Mouse (Mus musculus) heart, embryonic 16.5 days (tissue): ENCODE measurements at regions not wholly inside any gene's neighbourhood (a gene's known extent, or its start where the extent isn't known, plus 50 kb on each side); places are given as distances from the start of the nearest gene placed in this dataset.

ENCODE experiments used
- ATAC-seq: fragments of 200-750 bp; cut with Nextera tagmentation; replicated peaks from 2 replicates; pipeline ENCODE4 v1.8.0; 2017; ENCODE audit warnings: moderate number of reproducible peaks; ENCODE audit not compliant: insufficient read depth, low FRiP score; ENCODE audit errors: extremely low read depth
- H3K27ac ChIP-seq: fragments of 300-500 bp; sonication (generic); 2 replicates; pipeline ENCODE4 v1.5.1; 2014; ENCODE audit warnings: mild to moderate bottlenecking, low read length, control low read depth, moderate library complexity
- H3K27me3 ChIP-seq: fragments of 300-500 bp; sonication (generic); 2 replicates; pipeline ENCODE4 v1.6.1; 2014; ENCODE audit warnings: low read length, mixed read lengths; ENCODE audit not compliant: control insufficient read depth, insufficient read depth
- H3K36me3 ChIP-seq: fragments of 300-500 bp; sonication (generic); 2 replicates; pipeline ENCODE4 v1.6.1; 2014; ENCODE audit not compliant: control insufficient read depth, insufficient read depth
- H3K4me1 ChIP-seq: fragments of 300-500 bp; sonication (generic); 2 replicates; pipeline ENCODE4 v1.6.1; 2014; ENCODE audit warnings: low read length, mixed read lengths; ENCODE audit not compliant: control insufficient read depth, insufficient read depth
- H3K4me2 ChIP-seq: fragments of 300-500 bp; sonication (generic); 2 replicates; pipeline ENCODE4 v1.6.1; 2014; ENCODE audit warnings: low read depth, mild to moderate bottlenecking, control low read depth, low read length
- H3K4me3 ChIP-seq: fragments of 300-500 bp; sonication (generic); 2 replicates; pipeline ENCODE4 v1.5.1; 2014; ENCODE audit warnings: mild to moderate bottlenecking, control low read depth, low read length
- H3K9ac ChIP-seq: fragments of 300-500 bp; sonication (generic); 2 replicates; pipeline ENCODE4 v1.6.1; 2014; ENCODE audit warnings: low read length, control low read depth
- H3K9me3 ChIP-seq: fragments of 300-500 bp; sonication (generic); replicated peaks from 2 replicates; pipeline ENCODE4 v1.6.1; 2016; ENCODE audit warnings: low read length; ENCODE audit not compliant: control insufficient read depth
- WGBS: fragments of 180-500 bp; shearing (Covaris S2); extraction: QIAGEN DNeasy Blood & Tissue Kit; methylation state at CpG from one replicate; pipeline ENCODE4 v1.1.7; 2014; 5-methylcytosine and 5-hydroxymethylcytosine counted together

- Histone ChIP-seq H3K36me3 (no peaks in the 10 kb centered on the region), H3K9ac (no peak overlapping the region), H3K27ac (no peak overlapping the region), H3K4me2 (no peak overlapping the region), H3K4me1 (no peaks in the 10 kb centered on the region), H3K9me3 (no peaks in the 10 kb centered on the region), H3K27me3 (no peaks in the 10 kb centered on the region), H3K4me3 (no peak overlapping the region)
- 84% methylated on average over 1 of the region's 1 CpGs for WGBS
- ATAC-seq = no peak
Measured at GRCm38 (mm10) chr15:62273855-62274488, 1351.2 kb upstream of the A1bg start.

DNA sequence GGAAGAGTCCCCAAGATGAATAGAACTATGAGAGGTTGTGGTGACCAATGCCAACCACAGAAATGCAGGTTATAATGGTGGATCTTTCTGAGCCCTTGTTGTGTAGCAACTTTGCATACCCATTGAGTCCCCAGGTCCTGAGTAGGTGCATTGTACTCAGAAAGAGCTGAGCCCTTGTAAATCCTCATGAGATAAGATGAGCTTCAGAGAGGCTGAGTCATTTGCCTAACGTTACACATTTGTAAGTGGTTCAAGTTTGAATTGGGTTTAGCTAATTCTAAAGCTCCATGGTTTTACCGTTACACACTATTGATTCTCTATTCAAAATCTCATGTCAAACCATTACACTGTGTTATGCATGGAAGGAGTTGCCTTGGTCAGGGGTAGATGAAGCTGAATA lies 1349.9 kb upstream of the A1bg start:
- ATAC-seq = no peak
- Histone ChIP-seq H3K9ac (no peak overlapping the region), H3K36me3 (no peaks in the 10 kb centered on the region), H3K4me3 (no peak overlapping the region), H3K4me1 (no peaks in the 10 kb centered on the region), H3K9me3 (no peaks in the 10 kb centered on the region), H3K4me2 (no peak overlapping the region), H3K27ac (no peak overlapping the region), H3K27me3 (no peaks in the 10 kb centered on the region)
- 85% methylated on average over 2 of the region's 2 CpGs for WGBS

- Histone ChIP-seq H3K4me2 (no peak overlapping the region), H3K9ac (no peak overlapping the region), H3K9me3 (no peaks in the 10 kb centered on the region), H3K36me3 (no peaks in the 10 kb centered on the region), H3K27me3 (no peaks in the 10 kb centered on the region), H3K4me1 (no peaks in the 10 kb centered on the region), H3K4me3 (no peak overlapping the region), H3K27ac (no peak overlapping the region)
- ATAC-seq = no peak
- WGBS = 81% methylated on average over 2 of the region's 2 CpGs
Measured at GRCm38 (mm10) chr15:62271428-62271827, 1348.6 kb upstream of the A1bg start.

GRCm38 (mm10) chr15:62268189-62268588 lies 1345.4 kb upstream of the A1bg start:
- H3K36me3 ChIP-seq = no peaks in the 10 kb centered on the region
- H3K4me1 ChIP-seq = peaks cover 3% of the 10 kb centered on the region
- 73% methylated on average over 2 of the region's 2 CpGs for WGBS
- no peak overlapping the region for H3K9ac ChIP-seq
- H3K27ac ChIP-seq = no peak overlapping the region
- H3K9me3 ChIP-seq = no peaks in the 10 kb centered on the region
- ATAC-seq = no peak
- H3K27me3 ChIP-seq = no peaks in the 10 kb centered on the region
- no peak overlapping the region for H3K4me2 ChIP-seq
- H3K4me3 ChIP-seq = no peak overlapping the region

DNA sequence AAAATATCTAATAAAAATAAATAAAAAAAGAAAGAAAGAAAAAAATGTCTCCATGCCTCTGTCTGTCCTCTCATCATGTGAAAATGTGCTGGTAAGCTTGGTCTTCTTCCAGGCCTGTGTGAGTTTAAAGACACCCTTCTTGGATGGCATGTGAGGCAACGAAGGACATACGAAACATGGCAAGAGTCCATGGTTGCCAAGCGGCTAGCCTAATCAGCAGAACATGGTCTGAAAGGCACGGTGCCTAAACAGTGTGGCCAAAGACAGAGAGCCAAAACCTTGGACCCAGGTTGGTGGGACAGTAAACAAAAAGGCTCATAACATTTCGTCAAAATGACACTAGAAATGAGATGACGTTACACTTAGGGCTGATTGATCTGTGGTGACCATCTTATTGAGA lies 1344.7 kb upstream of the A1bg start:
- Histone ChIP-seq H3K9ac (no peak overlapping the region), H3K4me1 (peaks cover 7% of the 10 kb centered on the region), H3K9me3 (no peaks in the 10 kb centered on the region), H3K27ac (no peak overlapping the region), H3K4me3 (no peak overlapping the region), H3K27me3 (no peaks in the 10 kb centered on the region), H3K36me3 (no peaks in the 10 kb centered on the region), H3K4me2 (no peak overlapping the region)
- WGBS = 88% methylated on average over 6 of the region's 6 CpGs
- ATAC-seq = no peak

DNA sequence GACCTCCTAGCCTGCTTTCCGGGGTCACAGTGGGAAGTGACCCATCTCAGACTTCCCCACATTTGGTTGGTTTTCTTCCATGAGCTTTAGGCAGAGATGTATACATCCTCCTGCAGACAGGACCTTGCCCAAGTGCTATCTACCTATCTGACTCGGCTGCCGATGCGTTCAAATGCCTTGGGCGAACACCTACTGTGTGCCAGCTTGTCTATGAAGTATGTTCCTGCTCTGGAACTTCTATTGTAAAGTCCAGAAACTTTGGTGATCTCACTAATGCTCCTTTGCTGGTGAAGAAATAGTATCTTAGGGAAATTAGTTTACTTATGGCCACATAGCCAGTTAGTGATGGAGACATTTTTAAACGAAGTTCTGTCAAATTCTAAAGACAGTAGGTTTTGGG lies 1343.2 kb upstream of the A1bg start:
- H3K36me3 ChIP-seq = no peaks in the 10 kb centered on the region
- H3K4me3 ChIP-seq = no peak overlapping the region
- no peaks in the 10 kb centered on the region for H3K9me3 ChIP-seq
- no peaks in the 10 kb centered on the region for H3K27me3 ChIP-seq
- H3K4me2 ChIP-seq = no peak overlapping the region
- no peak overlapping the region for H3K27ac ChIP-seq
- ATAC-seq = no peak
- peaks cover 11% of the 10 kb centered on the region for H3K4me1 ChIP-seq
- no peak overlapping the region for H3K9ac ChIP-seq
- WGBS = 91% methylated on average over 6 of the region's 6 CpGs

- no peak overlapping the region for H3K4me3 ChIP-seq
- H3K27me3 ChIP-seq = no peaks in the 10 kb centered on the region
- ATAC-seq = no peak
- H3K4me2 ChIP-seq = no peak overlapping the region
- H3K4me1 ChIP-seq = peaks cover 11% of the 10 kb centered on the region
- H3K9ac ChIP-seq = no peak overlapping the region
- no peaks in the 10 kb centered on the region for H3K9me3 ChIP-seq
- no peak overlapping the region for H3K27ac ChIP-seq
- 76% methylated on average over 4 of the region's 4 CpGs for WGBS
- no peaks in the 10 kb centered on the region for H3K36me3 ChIP-seq
Measured at GRCm38 (mm10) chr15:62265484-62265937, 1342.7 kb upstream of the A1bg start.

DNA sequence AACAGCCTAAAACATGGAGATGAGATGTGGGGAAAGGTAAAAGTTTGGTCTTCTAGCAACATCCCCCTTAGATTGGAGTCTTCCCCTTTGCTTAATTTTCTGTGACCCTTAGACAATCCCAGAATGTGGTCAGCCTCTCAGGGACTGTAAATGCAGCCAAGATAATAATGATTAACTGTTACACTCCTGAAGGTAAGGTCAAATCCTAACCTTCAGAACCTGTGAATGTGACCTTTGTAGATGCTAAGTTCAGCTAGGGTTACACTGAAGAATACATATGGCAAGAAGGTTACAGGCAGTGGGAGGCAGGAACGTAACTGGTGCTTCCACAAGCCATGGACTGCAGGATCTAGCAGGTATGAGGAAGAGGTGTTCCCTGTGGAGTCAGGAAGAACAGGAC lies 1342.2 kb upstream of the A1bg start:
- H3K27ac ChIP-seq = no peak overlapping the region
- no peaks in the 10 kb centered on the region for H3K27me3 ChIP-seq
- H3K36me3 ChIP-seq = no peaks in the 10 kb centered on the region
- no peak overlapping the region for H3K9ac ChIP-seq
- no peak overlapping the region for H3K4me3 ChIP-seq
- peaks cover 11% of the 10 kb centered on the region for H3K4me1 ChIP-seq
- ATAC-seq = no peak
- H3K4me2 ChIP-seq = no peak overlapping the region
- no peaks in the 10 kb centered on the region for H3K9me3 ChIP-seq
- WGBS = 89% methylated on average over 1 of the region's 1 CpGs

DNA sequence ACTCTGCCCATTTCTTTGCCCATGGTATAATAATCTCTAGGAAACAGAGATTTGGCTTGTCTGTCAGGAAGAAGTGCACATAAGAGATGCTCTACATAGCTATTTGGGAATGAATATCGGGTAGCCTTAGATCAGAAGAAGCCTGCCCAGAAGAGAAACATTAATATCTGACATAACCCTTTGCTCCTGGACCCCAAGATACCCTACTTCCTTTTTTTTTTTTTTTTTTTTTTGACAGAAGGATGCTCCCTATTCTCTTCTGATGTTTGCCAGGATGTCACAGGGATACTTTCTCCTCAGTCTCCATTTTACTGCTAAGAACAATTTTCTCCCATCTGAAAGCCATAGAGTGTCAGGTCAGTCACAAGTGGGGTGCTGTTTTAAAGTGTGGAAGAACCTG lies 1341.4 kb upstream of the A1bg start:
- 69% methylated on average over 1 of the region's 1 CpGs for WGBS
- ATAC-seq = no peak

More for the DNA sequence above, 1341.4 kb upstream of the A1bg start:
- Histone ChIP-seq H3K9me3 (no peaks in the 10 kb centered on the region), H3K9ac (no peak overlapping the region), H3K4me3 (no peak overlapping the region), H3K4me2 (no peak overlapping the region), H3K27ac (no peak overlapping the region), H3K27me3 (no peaks in the 10 kb centered on the region), H3K4me1 (peaks cover 11% of the 10 kb centered on the region), H3K36me3 (no peaks in the 10 kb centered on the region)
